Mouse (Mus musculus) megakaryocyte-erythroid progenitor cell, adult 5 weeks (primary cell): ENCODE results near the gene Cnppd1. TPM values are rescaled to one million over a fixed set of nuclear protein-coding genes. Genes with fewer than 3 reads are reported as not detected.

Source experiments
- polyA plus RNA-seq: library from polyadenylated mRNA; stranded (reverse); fragments of >175 nt; gene quantifications from 2 replicates; pipeline ENCODE4 v1.2.3, GENCODE M21; 2012

The Cnppd1 gene
- 46.0 and 48.0 TPM in 2 replicates for polyA plus RNA-seq

GRCm38 (mm10) chr1:75142301-75143261 is at the start of gene Cnppd1, which contains the start of gene Retreg2:
Gene Cnppd1, minus strand, starts transcription at chr1:75142711.
Gene Retreg2, plus strand, starts transcription at chr1:75142778.

GRCm38 (mm10) chr1:75191622-75192402 is 49.3 kb upstream of the Cnppd1 start, which contains the start of the genes Ankzf1 and Atg9a:
Gene Ankzf1, plus strand, starts transcription at chr1:75192151.
Gene Atg9a, minus strand, starts transcription at chr1:75192196.

DNA sequence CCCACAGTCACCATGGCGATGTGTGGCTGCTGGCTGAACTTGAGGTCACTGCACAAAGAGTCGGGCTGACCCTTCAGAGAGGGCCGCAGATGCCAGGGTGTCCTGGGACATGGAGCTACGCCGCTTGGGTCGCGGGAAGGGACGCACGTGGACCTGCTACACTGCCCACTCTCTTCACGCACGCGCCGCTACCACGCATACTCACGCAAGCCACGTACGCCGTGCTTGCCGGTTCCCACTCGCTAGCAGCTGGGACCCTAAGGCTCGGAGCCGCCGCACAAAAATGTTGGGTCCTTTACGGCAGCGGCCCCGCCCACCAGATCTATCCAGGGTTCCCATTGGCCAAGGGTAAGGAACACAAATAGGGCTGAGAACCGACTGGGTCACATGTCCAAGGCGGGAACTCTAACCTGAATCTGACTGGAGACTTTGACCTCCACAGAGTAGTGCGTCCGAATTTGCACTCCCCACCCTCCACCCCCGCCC is 37.6 kb upstream of the Cnppd1 start, which contains the start of gene Abcb6:
Gene Abcb6 (minus strand): TSS at position 288 of the 486 bp plus-strand sequence.

DNA sequence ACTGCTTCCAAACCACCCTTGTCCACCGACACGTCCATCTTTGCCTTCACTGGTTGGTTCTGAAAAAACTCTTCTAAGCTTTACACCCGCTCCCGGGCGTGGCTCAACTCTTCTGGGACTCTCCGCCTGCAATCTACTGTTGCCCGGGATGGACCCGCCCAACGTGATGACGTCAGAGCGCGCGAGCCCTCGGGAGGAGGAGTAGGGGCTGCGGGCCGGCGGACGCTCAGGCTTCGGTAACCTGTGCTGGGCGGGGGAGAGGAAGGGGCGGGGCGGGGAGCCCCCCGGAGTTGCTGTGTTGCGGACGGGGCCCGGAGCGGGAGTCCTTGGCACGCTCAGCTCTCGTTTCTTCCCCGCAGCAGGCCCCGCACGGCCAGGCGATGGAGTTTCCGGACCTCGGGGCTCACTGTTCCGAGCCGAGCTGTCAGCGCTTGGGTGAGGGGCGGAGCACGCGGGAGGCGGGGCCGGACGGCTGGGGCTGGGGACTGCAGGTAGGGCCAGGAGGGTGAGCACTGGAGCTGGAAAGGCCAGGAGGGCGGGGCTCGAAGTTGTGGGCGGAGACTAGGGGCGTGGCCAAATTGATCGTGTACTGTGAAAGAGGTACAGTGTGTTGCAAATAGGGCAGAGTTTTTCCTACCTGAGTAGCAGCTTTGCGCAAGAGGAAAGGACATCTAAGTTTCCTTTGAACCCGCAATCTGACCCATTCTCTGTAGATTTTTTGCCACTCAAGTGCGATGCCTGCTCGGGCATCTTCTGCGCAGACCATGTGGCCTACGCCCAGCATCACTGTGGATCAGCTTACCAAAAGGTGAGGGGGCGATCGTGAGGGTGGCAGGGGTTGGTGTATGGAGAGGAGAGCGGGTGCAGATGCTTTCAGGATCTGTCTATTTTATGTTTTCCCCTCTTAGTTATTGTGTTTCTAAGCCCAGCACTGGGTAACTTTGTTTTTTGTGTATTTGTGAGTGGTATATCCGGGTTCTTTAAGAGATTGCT is 26.3 kb upstream of the Cnppd1 start, which contains the start of gene Zfand2b:
Gene Zfand2b (plus strand): TSS at position 175 of the 993 bp plus-strand sequence.

GRCm38 (mm10) chr1:75133421-75134207 is 8.9 kb downstream of the Cnppd1 start, which contains the start of gene Slc23a3:
Gene Slc23a3, minus strand, starts transcription at chr1:75133890.

DNA sequence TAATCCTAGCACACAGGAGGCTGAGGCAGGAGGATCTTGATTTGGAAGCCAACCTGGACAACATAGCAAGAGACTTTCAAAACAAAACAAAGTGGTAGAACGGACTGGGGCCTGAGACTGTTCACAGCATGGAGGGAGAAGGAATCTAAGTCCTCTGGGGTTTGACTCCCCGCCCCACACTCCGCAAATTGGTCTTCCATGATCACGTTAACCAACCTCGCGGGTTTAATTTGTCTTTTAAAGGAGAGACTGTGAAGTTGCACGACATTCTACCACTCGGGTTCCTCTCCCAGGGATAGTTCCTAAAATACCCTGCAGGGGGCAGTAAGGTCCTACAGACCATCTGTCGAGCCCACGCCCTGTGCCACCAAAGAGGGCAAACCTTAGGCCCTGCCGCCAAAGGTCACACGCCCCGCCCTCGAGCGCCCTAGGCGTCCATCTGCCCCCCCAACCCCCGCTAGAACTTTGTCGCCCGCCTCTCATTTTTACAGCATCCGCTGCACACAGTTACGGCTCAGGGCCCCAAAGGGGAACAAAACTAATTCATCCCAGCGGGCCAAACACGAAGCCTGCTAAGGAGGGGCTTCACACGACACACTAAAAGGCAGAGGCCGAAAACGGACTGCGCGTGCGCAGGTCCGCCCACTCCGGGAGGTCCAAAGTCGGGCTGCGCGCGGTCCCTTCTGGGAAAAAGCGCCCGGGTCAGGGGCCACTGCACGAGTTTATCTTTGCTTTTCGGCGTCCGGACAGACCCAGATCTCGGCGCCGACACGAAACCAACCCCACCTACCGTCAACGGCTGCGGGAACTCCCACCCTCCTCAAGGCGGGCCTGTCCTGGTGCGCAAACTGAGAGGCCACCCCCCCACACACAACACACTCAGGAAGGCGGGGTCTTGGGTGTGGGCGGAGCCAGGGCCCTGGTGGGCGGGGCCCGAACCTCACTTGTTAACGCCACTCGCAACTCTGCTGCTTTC is 17.9 kb downstream of the Cnppd1 start, which contains the start of gene Nhej1:
Gene Nhej1 (minus strand): TSS at position 855 of the 976 bp plus-strand sequence.

Other genes with a start within 250 kb of the Cnppd1 start
- gene Cryba2, start 249.6 kb downstream of the Cnppd1 start, polyA plus RNA-seq: not detected in 2 replicates
- 0.02 and 0.03 TPM in 2 replicates for gene Cfap65, start 207.1 kb downstream of the Cnppd1 start, polyA plus RNA-seq
- 0.17 and 0.60 TPM in 2 replicates for gene Ihh, start 191.0 kb downstream of the Cnppd1 start, polyA plus RNA-seq
- 0.23 and 0.86 TPM in 2 replicates for gene Nhej1, start 17.5 kb downstream of the Cnppd1 start, polyA plus RNA-seq
- 0.04 and 0.11 TPM in 2 replicates for gene Slc23a3, start 8.8 kb downstream of the Cnppd1 start, polyA plus RNA-seq
- 76.7 and 81.7 TPM in 2 replicates for gene Retreg2, start 67 bp upstream of the Cnppd1 start, polyA plus RNA-seq
- 17.3 and 19.8 TPM in 2 replicates for gene Zfand2b, start 25.9 kb upstream of the Cnppd1 start, polyA plus RNA-seq
- 2.1 and 2.5 TPM in 2 replicates for gene Abcb6, start 37.7 kb upstream of the Cnppd1 start, polyA plus RNA-seq
- gene Ankzf1, start 49.4 kb upstream of the Cnppd1 start, polyA plus RNA-seq: 9.1 and 10.4 TPM in 2 replicates
- gene Atg9a, start 49.5 kb upstream of the Cnppd1 start, polyA plus RNA-seq: 37.1 and 46.0 TPM in 2 replicates
- gene Glb1l, start 68.1 kb upstream of the Cnppd1 start, polyA plus RNA-seq: 1.1 and 1.2 TPM in 2 replicates
- gene Stk16, start 68.1 kb upstream of the Cnppd1 start, polyA plus RNA-seq: 240 and 305 TPM in 2 replicates
- gene Tuba4a, start 77.2 kb upstream of the Cnppd1 start, polyA plus RNA-seq: 122 and 162 TPM in 2 replicates
- gene A630095N17Rik, start 89.4 kb upstream of the Cnppd1 start, polyA plus RNA-seq: not detected in 2 replicates
- 10.7 and 13.4 TPM in 2 replicates for gene Dnajb2, start 93.7 kb upstream of the Cnppd1 start, polyA plus RNA-seq
- gene Ptprn, start 121.8 kb upstream of the Cnppd1 start, polyA plus RNA-seq: 0.20 and 0.35 TPM in 2 replicates
- not detected in 2 replicates for gene Resp18, start 135.7 kb upstream of the Cnppd1 start, polyA plus RNA-seq
- 67.1 and 68.5 TPM in 2 replicates for gene Dnpep, start 175.3 kb upstream of the Cnppd1 start, polyA plus RNA-seq
- 0.02 and 0.07 TPM in 2 replicates for gene Des, start 217.6 kb upstream of the Cnppd1 start, polyA plus RNA-seq
- 0.53 and 1.1 TPM in 2 replicates for gene Speg, start 232.6 kb upstream of the Cnppd1 start, polyA plus RNA-seq